In genomic region chr1:186702391-186703255, GRCm38 (mm10) we compare ENCODE assay signal across 8 mouse cellular contexts. TPM values are rescaled to one million over a fixed set of nuclear protein-coding genes. Genes with fewer than 3 reads are reported as not detected.
DNase-seq lines count a peak whose midpoint lies in the region; ATAC-seq and TF ChIP-seq lines count a peak whose summit lies in the region.

No protein-coding gene starts in this region.

- WGBS in embryonic facial prominence, embryonic 15.5 days = 5% methylated on average over 15 of the region's 15 CpGs
- WGBS in midbrain, embryonic 12.5 days = 24% methylated on average over 15 of the region's 15 CpGs

- peak; percentile 45; the same call in 1 of the 2 replicates for ATAC-seq in embryonic facial prominence, embryonic 15.5 days (ENCODE audit: insufficient number of reproducible peaks, low FRiP score, low TSS enrichment, low read depth)
- ATAC-seq in midbrain, embryonic 12.5 days (ENCODE audit: low FRiP score, low read depth) = no peak
- no peak for ATAC-seq in inflammation-experienced regulatory T-cells, adult 6 months

- peak overlapping the region; percentile 83 for H3K4me2 ChIP-seq in embryonic facial prominence, embryonic 15.5 days (replicated peaks)
- peak overlapping the region; percentile 77 for H3K4me2 ChIP-seq in midbrain, embryonic 12.5 days (replicated peaks)

- no peak for TF ChIP-seq CTCF in brain, embryonic 14.5 days (IDR thresholded peaks at IDR 0.05; ENCODE audit: borderline replicate concordance, extremely low read depth, insufficient read depth, insufficient read length)

- H3K27me3 ChIP-seq in embryonic facial prominence, embryonic 15.5 days = no peaks in the 10 kb centered on the region
- H3K27me3 ChIP-seq in midbrain, embryonic 12.5 days = peaks cover 44% of the 10 kb centered on the region

- peak; percentile 69 for DNase-seq in brain, embryonic 14.5 days (ENCODE audit: low read depth)
- peak; percentile 51 for DNase-seq in heart, postnatal 10 days
- DNase-seq in right cerebral cortex, postnatal 4 days = no peak
- no peak for DNase-seq in urinary bladder, postnatal 4 days (ENCODE audit: low spot score in 2 of 2)
- DNase-seq in layer of hippocampus, postnatal 14 days (ENCODE audit: low spot score in 2 of 2) = no peak

- H3K4me1 ChIP-seq in embryonic facial prominence, embryonic 15.5 days = peaks cover 33% of the 10 kb centered on the region
- H3K4me1 ChIP-seq in midbrain, embryonic 12.5 days = peaks cover 15% of the 10 kb centered on the region; the same call in 1 of the 2 replicates

- no peaks in the 10 kb centered on the region for H3K36me3 ChIP-seq in embryonic facial prominence, embryonic 15.5 days
- H3K36me3 ChIP-seq in midbrain, embryonic 12.5 days = no peaks in the 10 kb centered on the region

- H3K9me3 ChIP-seq in embryonic facial prominence, embryonic 15.5 days (replicated peaks) = no peaks in the 10 kb centered on the region
- no peaks in the 10 kb centered on the region for H3K9me3 ChIP-seq in midbrain, embryonic 12.5 days

- intact Hi-C loops in heart, postnatal 10 days (cut with DNase I) = loop anchor here (5.0 kb wide), 1 partner anchor 150 kb away; no protein-coding TSS in a partner anchor

- peak overlapping the region; percentile 72 for H3K4me3 ChIP-seq in embryonic facial prominence, embryonic 15.5 days (replicated peaks)
- peak overlapping the region; percentile 61; the same call in 1 of the 2 replicates for H3K4me3 ChIP-seq in midbrain, embryonic 12.5 days

- no peak for TF ChIP-seq POLR2A in brain, embryonic 14.5 days (IDR thresholded peaks at IDR 0.05; ENCODE audit: borderline replicate concordance, extremely low read depth, insufficient read depth, insufficient read length, poor library complexity, severe bottlenecking)

- H3K9ac ChIP-seq in embryonic facial prominence, embryonic 15.5 days = peak overlapping the region; percentile 15; the same call in 1 of the 2 replicates
- no peak overlapping the region for H3K9ac ChIP-seq in midbrain, embryonic 12.5 days (replicated peaks)

- H3K27ac ChIP-seq in embryonic facial prominence, embryonic 15.5 days (replicated peaks) = peak overlapping the region; percentile 96
- no peak overlapping the region for H3K27ac ChIP-seq in midbrain, embryonic 12.5 days (replicated peaks)

RNA-seq across cellular contexts. Expression of gene Tgfb2, which starts 3.2 kb away (rescaled TPM):
- 2.2 and 6.0 TPM in 2 replicates for polyA plus RNA-seq in brain, embryonic 14.5 days (2012; rRNA removed)
- 86.3 TPM in 2 replicates for polyA plus RNA-seq in embryonic facial prominence, embryonic 15.5 days (2015; fragmentation: Nextera tagmentation; extraction: Ambion mirVana)
- total RNA-seq in heart, postnatal 10 days (2021) = 10 to 100 TPM; 14.7 to 16.7 TPM
- polyA plus RNA-seq in midbrain, embryonic 12.5 days (2016; fragmentation: Nextera tagmentation; extraction: Ambion mirVana) = 12.8 and 16.5 TPM in 2 replicates
- total RNA-seq in layer of hippocampus, postnatal 14 days (2021) = 10 to 100 TPM; 36.6 to 37.0 TPM
- under 1 TPM in 2 of 3 experiments, not detected in 1; 0.06 to 0.21 TPM for polyA plus RNA-seq in inflammation-experienced regulatory T-cells, adult 6 months (2017; shearing (Covaris generic))

RNA-seq across cellular contexts. Expression of gene Rrp15, which starts 46.5 kb away (rescaled TPM):
- polyA plus RNA-seq in brain, embryonic 14.5 days (2012; rRNA removed) = 14.8 and 18.7 TPM in 2 replicates
- 62.6 and 62.7 TPM in 2 replicates for polyA plus RNA-seq in embryonic facial prominence, embryonic 15.5 days (2015; fragmentation: Nextera tagmentation; extraction: Ambion mirVana)
- total RNA-seq in heart, postnatal 10 days (2021) = 10 to 100 TPM; 11.1 to 13.1 TPM
- polyA plus RNA-seq in midbrain, embryonic 12.5 days (2016; fragmentation: Nextera tagmentation; extraction: Ambion mirVana) = 47.8 and 48.9 TPM in 2 replicates
- total RNA-seq in layer of hippocampus, postnatal 14 days (2021) = 10 to 100 TPM; 13.0 to 16.8 TPM
- polyA plus RNA-seq in inflammation-experienced regulatory T-cells, adult 6 months (2017; shearing (Covaris generic)) = 10 to 100 TPM; 27.0 to 33.4 (median 29.6) TPM

Comparison
In these comparisons a context has a peak if more than half of its experiments do, and no peak if none do; other contexts are left out.
1. DNase-seq: peak in brain, embryonic 14.5 days (single experiment) and heart, postnatal 10 days (2 of 2); none in right cerebral cortex, postnatal 4 days (single experiment), urinary bladder, postnatal 4 days (0 of 2) and layer of hippocampus, postnatal 14 days (0 of 2).